16 mouse cellular contexts compared by ENCODE assay signal in the genomic region with DNA sequence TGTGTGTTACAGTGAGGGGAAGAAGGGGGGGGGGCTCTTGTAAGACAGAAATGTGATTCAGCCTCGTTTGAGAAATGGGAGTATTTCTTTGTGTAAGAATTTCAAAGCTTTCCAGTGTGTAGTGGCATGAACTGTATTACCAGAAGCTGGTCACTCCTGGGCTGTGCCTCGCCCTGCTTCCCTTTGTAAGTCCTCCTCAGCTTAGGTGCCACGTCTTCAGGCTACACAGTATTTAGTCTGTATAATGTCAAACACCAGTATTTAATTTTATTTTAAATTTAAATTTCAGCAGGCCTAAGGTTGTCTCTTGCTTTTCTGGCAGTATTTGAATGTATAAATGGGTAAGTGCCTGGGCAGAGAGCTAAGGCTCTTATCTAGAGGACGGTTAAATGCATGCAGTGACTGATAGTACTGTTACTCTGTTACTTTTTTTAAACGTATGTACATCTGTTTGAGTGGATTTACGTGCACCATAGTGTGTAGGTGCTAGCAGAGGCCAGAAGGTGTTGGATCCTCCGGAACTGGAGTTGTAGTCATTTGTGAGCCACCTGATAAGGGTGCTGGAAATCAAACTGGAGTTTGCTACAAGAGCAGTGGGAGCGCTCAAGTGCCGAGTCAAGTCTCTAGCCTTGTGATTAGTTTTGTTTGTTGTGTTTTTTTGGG. TPM values are rescaled to one million over a fixed set of nuclear protein-coding genes. Genes with fewer than 3 reads are reported as not detected.
DNase-seq lines count a peak whose midpoint lies in the region; ATAC-seq and TF ChIP-seq lines count a peak whose summit lies in the region.
"Had no signal": no experiment of that assay in that cellular context is flagged by ENCODE, and none has a peak within 500 bp of the region (broad histone marks: within the 10 kb centered on the region; RNA-seq: fewer than 3 reads in every experiment).

No protein-coding gene starts in this region.

- ATAC-seq in midbrain, embryonic 11.5 days (ENCODE audit: low FRiP score), result no peak
- ATAC-seq in midbrain, embryonic 14.5 days (ENCODE audit: low FRiP score, low TSS enrichment), result no peak
- ATAC-seq in liver, embryonic 11.5 days (replicated peaks; ENCODE audit: low FRiP score), result peak; percentile 93
- ATAC-seq in forebrain, embryonic 13.5 days, result no peak
- ATAC-seq: forebrain, embryonic 16.5 days; inflammation-experienced regulatory T-cells, adult 6 months; lung, postnatal 0 days had no signal

- H3K27ac ChIP-seq in heart, adult 2 months, result no peak overlapping the region
- H3K27ac ChIP-seq in midbrain, embryonic 11.5 days (ENCODE audit: low read depth, low read length), result no peak overlapping the region
- no peak overlapping the region for H3K27ac ChIP-seq in midbrain, embryonic 14.5 days (replicated peaks; ENCODE audit: low read depth, low read length)
- H3K27ac ChIP-seq in liver, embryonic 11.5 days (ENCODE audit: low read depth, low read length), result peak overlapping the region; percentile 70
- H3K27ac ChIP-seq in small intestine, adult 2 months (ENCODE audit: insufficient read depth, low read depth, low read length), result peak overlapping the region; percentile 46; the same call in 1 of the 2 replicates
- H3K27ac ChIP-seq in forebrain, embryonic 13.5 days, result no peak overlapping the region
- H3K27ac ChIP-seq: neural tube, embryonic 15.5 days had no signal

- no peaks in the 10 kb centered on the region for H3K36me3 ChIP-seq in heart, adult 2 months (ENCODE audit: control insufficient read depth, insufficient read depth, low read length)
- H3K36me3 ChIP-seq in midbrain, embryonic 11.5 days (ENCODE audit: control insufficient read depth, insufficient read depth, low read length), result peaks cover 3% of the 10 kb centered on the region; the same call in 1 of the 2 replicates
- H3K36me3 ChIP-seq in midbrain, embryonic 14.5 days (ENCODE audit: control insufficient read depth, insufficient read depth, low read length), result peaks cover 12% of the 10 kb centered on the region
- peaks cover 4% of the 10 kb centered on the region; the same call in 1 of the 2 replicates for H3K36me3 ChIP-seq in liver, embryonic 11.5 days (ENCODE audit: control insufficient read depth, insufficient read depth, low read length)
- H3K36me3 ChIP-seq in small intestine, adult 2 months (ENCODE audit: control insufficient read depth, insufficient read depth, low read length), result peaks cover 22% of the 10 kb centered on the region
- peaks cover 27% of the 10 kb centered on the region for H3K36me3 ChIP-seq in forebrain, embryonic 13.5 days (ENCODE audit: poor library complexity, severe bottlenecking)

- no peak for TF ChIP-seq CTCF in heart, adult 2 months (IDR thresholded peaks at IDR 0.05)
- no peak for TF ChIP-seq CTCF in small intestine, adult 2 months (IDR thresholded peaks at IDR 0.05; ENCODE audit: extremely low read depth, insufficient read length, insufficient replicate concordance, low read depth, low read length)

- H3K9ac ChIP-seq in heart, adult 2 months (ENCODE audit: low read depth, low read length), result no peak overlapping the region
- no peak overlapping the region for H3K9ac ChIP-seq in midbrain, embryonic 11.5 days (ENCODE audit: low read length)
- no peak overlapping the region for H3K9ac ChIP-seq in midbrain, embryonic 14.5 days (replicated peaks; ENCODE audit: low read length)
- H3K9ac ChIP-seq in liver, embryonic 11.5 days (ENCODE audit: low read depth, low read length), result 0 out of 2 replicates have a peak overlapping the region, but pooled peaks have one; percentile 30
- H3K9ac ChIP-seq in forebrain, embryonic 13.5 days, result no peak overlapping the region
- H3K9ac ChIP-seq: neural tube, embryonic 15.5 days had no signal

- WGBS in heart, adult 2 months, result 55% methylated on average over 9 of the region's 9 CpGs
- WGBS in midbrain, embryonic 11.5 days, result 90% methylated on average over 9 of the region's 9 CpGs
- WGBS in midbrain, embryonic 14.5 days, result 91% methylated on average over 9 of the region's 9 CpGs
- 49% methylated on average over 9 of the region's 9 CpGs for WGBS in liver, embryonic 11.5 days
- WGBS in small intestine, adult 2 months, result 64% methylated on average over 9 of the region's 9 CpGs
- WGBS in forebrain, embryonic 13.5 days, result 85% methylated on average over 9 of the region's 9 CpGs

- peak; percentile 24 for DNase-seq in heart, adult 11 months
- DNase-seq in heart, adult 2 months, result no peak
- DNase-seq in midbrain, embryonic 11.5 days (ENCODE audit: low spot score, missing footprints), result peak; percentile 70
- no peak for DNase-seq in midbrain, embryonic 14.5 days
- DNase-seq in liver, embryonic 11.5 days (ENCODE audit: low spot score), result no peak
- DNase-seq in cerebellum, adult 8-10 months, result no peak
- DNase-seq: cerebellum, adult 9-10 months; embryo, embryonic 11 days; heart, postnatal 36 days; kidney, postnatal 4 days had no signal

- no peaks in the 10 kb centered on the region for H3K4me1 ChIP-seq in heart, adult 2 months (ENCODE audit: control insufficient read depth, insufficient read depth, low read length)
- H3K4me1 ChIP-seq in midbrain, embryonic 11.5 days (ENCODE audit: control insufficient read depth, insufficient read depth, low read length), result no peaks in the 10 kb centered on the region
- H3K4me1 ChIP-seq in midbrain, embryonic 14.5 days (ENCODE audit: control insufficient read depth, insufficient read depth, low read length), result no peaks in the 10 kb centered on the region
- H3K4me1 ChIP-seq in liver, embryonic 11.5 days (replicated peaks; ENCODE audit: control insufficient read depth, insufficient read depth, low read length), result peaks cover 13% of the 10 kb centered on the region
- H3K4me1 ChIP-seq in small intestine, adult 2 months (ENCODE audit: control insufficient read depth, insufficient read depth, insufficient read length, low read length), result peaks cover 4% of the 10 kb centered on the region; the same call in 1 of the 2 replicates
- H3K4me1 ChIP-seq in forebrain, embryonic 13.5 days, result no peaks in the 10 kb centered on the region
- H3K4me1 ChIP-seq: neural tube, embryonic 15.5 days had no signal

- TF ChIP-seq POLR2A in heart, adult 2 months (IDR thresholded peaks at IDR 0.05; ENCODE audit: insufficient read depth, low read depth, low read length), result no peak
- no peak for TF ChIP-seq POLR2A in small intestine, adult 2 months (IDR thresholded peaks at IDR 0.05; ENCODE audit: low read depth, low read length)

- no peaks in the 10 kb centered on the region for H3K27me3 ChIP-seq in heart, adult 2 months (ENCODE audit: control insufficient read depth, insufficient read depth, low read length)
- H3K27me3 ChIP-seq in midbrain, embryonic 11.5 days (ENCODE audit: control insufficient read depth, insufficient read depth, low read length), result no peaks in the 10 kb centered on the region
- no peaks in the 10 kb centered on the region for H3K27me3 ChIP-seq in midbrain, embryonic 14.5 days (ENCODE audit: control insufficient read depth, insufficient read depth, low read length)
- no peaks in the 10 kb centered on the region for H3K27me3 ChIP-seq in liver, embryonic 11.5 days (replicated peaks; ENCODE audit: control insufficient read depth, insufficient read depth, low read length)
- no peaks in the 10 kb centered on the region for H3K27me3 ChIP-seq in small intestine, adult 2 months (ENCODE audit: control insufficient read depth, insufficient read depth, low read length)
- H3K27me3 ChIP-seq in forebrain, embryonic 13.5 days, result no peaks in the 10 kb centered on the region
- H3K27me3 ChIP-seq: neural tube, embryonic 15.5 days had no signal

- no peaks in the 10 kb centered on the region for H3K9me3 ChIP-seq in midbrain, embryonic 11.5 days (ENCODE audit: control insufficient read depth, low read length)
- H3K9me3 ChIP-seq in midbrain, embryonic 14.5 days (ENCODE audit: control insufficient read depth, low read length), result no peaks in the 10 kb centered on the region
- no peaks in the 10 kb centered on the region for H3K9me3 ChIP-seq in liver, embryonic 11.5 days (ENCODE audit: control insufficient read depth, low read length)
- no peaks in the 10 kb centered on the region for H3K9me3 ChIP-seq in forebrain, embryonic 13.5 days (replicated peaks)
- H3K9me3 ChIP-seq: neural tube, embryonic 15.5 days had no signal

- no peaks in the 10 kb centered on the region for H3K79me2 ChIP-seq in heart, adult 2 months (replicated peaks; ENCODE audit: control insufficient read depth, insufficient read depth, low read length)

- no peak overlapping the region for H3K4me3 ChIP-seq in heart, adult 2 months
- no peak overlapping the region for H3K4me3 ChIP-seq in midbrain, embryonic 11.5 days (ENCODE audit: low read depth, low read length)
- no peak overlapping the region for H3K4me3 ChIP-seq in midbrain, embryonic 14.5 days (replicated peaks; ENCODE audit: low read depth, low read length)
- H3K4me3 ChIP-seq in liver, embryonic 11.5 days (ENCODE audit: low read depth, low read length), result no peak overlapping the region
- no peak overlapping the region for H3K4me3 ChIP-seq in small intestine, adult 2 months (ENCODE audit: low read depth, low read length)
- H3K4me3 ChIP-seq in forebrain, embryonic 13.5 days, result no peak overlapping the region
- H3K4me3 ChIP-seq: neural tube, embryonic 15.5 days had no signal

- intact Hi-C loops in heart, adult 2 months (cut with DNase I), result no loop called here

- H3K4me2 ChIP-seq in midbrain, embryonic 11.5 days, result no peak overlapping the region
- no peak overlapping the region for H3K4me2 ChIP-seq in midbrain, embryonic 14.5 days (ENCODE audit: low read length)
- peak overlapping the region; percentile 41; the same call in 1 of the 2 replicates for H3K4me2 ChIP-seq in liver, embryonic 11.5 days
- H3K4me2 ChIP-seq in forebrain, embryonic 13.5 days, result no peak overlapping the region
- H3K4me2 ChIP-seq: neural tube, embryonic 15.5 days had no signal

- TF ChIP-seq EP300 in heart, adult 2 months (IDR thresholded peaks at IDR 0.05; ENCODE audit: insufficient read depth, low read depth, low read length), result no peak

RNA-seq across cellular contexts. Expression of a gene that starts 25.1 kb away (rescaled TPM):
- 10 to 100 TPM in 1 of 2 experiments, 1 to 10 TPM in 1; 6.4 to 10.2 TPM for total RNA-seq in heart, adult 2 months (2021)
- polyA plus RNA-seq in heart, adult 2 months (2012; rRNA removed), result 3.3 and 12.0 TPM in 2 replicates
- polyA plus RNA-seq in midbrain, embryonic 11.5 days (2014; fragmentation: Nextera tagmentation; extraction: Ambion mirVana), result 9.9 and 10.1 TPM in 2 replicates
- polyA plus RNA-seq in midbrain, embryonic 14.5 days (2014; fragmentation: Nextera tagmentation; extraction: Ambion mirVana), result 11.4 and 13.7 TPM in 2 replicates
- polyA plus RNA-seq in liver, embryonic 11.5 days (2014; fragmentation: Nextera tagmentation; extraction: Ambion mirVana), result 13.3 and 15.1 TPM in 2 replicates
- 4.4 and 6.2 TPM in 2 replicates for polyA plus RNA-seq in small intestine, adult 2 months (2012; rRNA removed)
- polyA plus RNA-seq in forebrain, embryonic 13.5 days (2015; fragmentation: Nextera tagmentation; extraction: Ambion mirVana), result 5.8 and 7.3 TPM in 2 replicates

Comparison
In these comparisons a context has a peak if more than half of its experiments do, and no peak if none do; other contexts are left out.
1. DNase-seq: peak in heart, adult 11 months (single experiment) and midbrain, embryonic 11.5 days (single experiment); none in heart, adult 2 months (0 of 2), midbrain, embryonic 14.5 days (single experiment), liver, embryonic 11.5 days (single experiment) and cerebellum, adult 8-10 months (single experiment).
2. H3K27ac ChIP-seq: peak in liver, embryonic 11.5 days (single experiment) and small intestine, adult 2 months (single experiment); none in heart, adult 2 months (single experiment), midbrain, embryonic 11.5 days (single experiment), midbrain, embryonic 14.5 days (single experiment) and forebrain, embryonic 13.5 days (single experiment).